Mouse (Mus musculus): ENCODE data around the gene Olfr102.

The Olfr102 gene

DNA sequence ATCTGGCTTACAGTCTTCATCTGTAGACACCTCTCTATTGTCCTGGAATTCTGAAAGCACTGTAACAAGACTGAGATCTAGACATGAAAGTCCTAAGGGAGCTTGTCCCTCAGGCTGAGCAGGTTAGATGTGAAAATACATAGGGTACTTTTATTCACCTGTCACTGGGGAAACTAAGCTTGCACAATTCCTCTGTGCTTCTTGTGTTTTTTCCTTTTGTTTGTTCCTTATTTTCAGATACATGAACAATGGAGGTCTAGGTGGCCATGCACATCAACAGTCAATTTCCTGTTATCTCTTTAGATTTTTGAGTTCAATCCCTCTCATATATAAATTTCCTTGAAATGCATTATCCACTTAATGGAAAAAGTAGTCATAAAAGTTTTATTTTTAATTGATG is at the start of gene Olfr102:
Olfr102 (minus strand) TSS at position 101 of the 400 bp plus-strand sequence.
- no peak for DNase-seq (ENCODE audit: low spot score)

GRCm38 (mm10) chr17:37359282-37359681 is 42.4 kb upstream of the Olfr102 start, which contains the start of gene Olfr104-ps:
Olfr104-ps (plus strand) TSS chr17:37359582.
- no peak for DNase-seq (ENCODE audit: low spot score)

GRCm38 (mm10) chr17:37339598-37339997 is 22.7 kb upstream of the Olfr102 start, which contains the start of gene Olfr103:
Olfr103 (minus strand) TSS chr17:37339698.
- no peak for DNase-seq (ENCODE audit: low spot score)

GRCm38 (mm10) chr17:37310146-37310699 is 6.6 kb downstream of the Olfr102 start:
- no peak for DNase-seq (ENCODE audit: low spot score)

DNA sequence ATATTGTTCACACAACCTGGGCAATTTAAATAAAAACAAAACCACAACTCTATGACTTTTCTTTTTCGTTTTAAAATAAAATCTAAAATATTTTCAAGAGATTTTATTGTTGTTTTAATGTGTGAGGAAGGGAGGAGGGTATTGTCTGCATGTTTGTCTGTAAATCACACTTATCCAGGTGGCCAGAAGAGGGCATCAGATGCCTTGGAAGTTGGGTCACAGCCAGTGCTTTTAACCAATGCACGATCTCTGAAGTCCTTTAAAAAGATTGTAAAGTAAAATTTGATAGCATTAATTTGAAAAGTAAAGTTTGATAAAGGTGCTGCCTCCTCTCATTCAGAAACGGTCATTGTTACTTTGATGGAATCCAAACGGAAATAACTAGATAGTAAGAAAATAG is 8.4 kb downstream of the Olfr102 start:
- no peak for DNase-seq (ENCODE audit: low spot score)

DNA sequence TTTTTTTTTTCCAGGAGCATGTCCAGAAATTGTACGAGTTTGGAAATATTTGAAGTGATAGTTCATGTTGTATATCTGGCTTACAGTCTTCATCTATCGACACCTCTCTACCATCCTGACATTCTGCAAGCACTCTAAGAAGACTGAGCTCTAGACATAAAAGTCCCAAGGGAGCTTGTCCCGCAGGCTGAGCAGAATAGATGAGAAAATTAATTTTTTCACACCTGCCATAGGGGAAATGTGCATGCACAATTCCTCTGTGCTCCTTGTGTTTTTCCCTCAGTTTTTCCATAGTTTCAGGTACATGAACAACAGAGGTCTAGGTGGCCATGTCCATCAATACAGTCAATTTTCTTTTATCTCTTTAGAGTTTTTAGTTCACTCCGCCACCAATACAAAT is 12.6 kb downstream of the Olfr102 start, which contains the start of gene Olfr101:
Olfr101 (minus strand) TSS at position 101 of the 400 bp plus-strand sequence.
- no peak for DNase-seq (ENCODE audit: low spot score)

DNA sequence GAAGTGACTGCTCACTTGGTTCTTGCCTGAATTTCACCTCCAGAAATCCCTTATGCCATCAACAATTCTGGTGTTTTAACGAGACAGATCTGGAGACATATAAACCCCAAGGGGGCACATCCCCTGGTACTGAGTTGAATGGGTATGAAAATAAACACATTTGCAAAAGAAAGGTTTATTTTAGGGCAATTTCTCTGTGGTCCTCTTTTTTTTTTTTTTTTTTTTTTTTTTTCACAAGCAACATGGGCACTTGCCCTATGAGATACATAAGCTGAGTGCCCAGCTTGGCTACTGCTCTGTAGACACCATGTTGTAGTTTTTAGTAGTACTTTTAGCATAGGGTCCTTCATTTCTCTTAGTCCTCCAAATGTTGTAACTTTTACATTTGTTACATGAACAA is 33.5 kb downstream of the Olfr102 start, which contains the start of gene Olfr99:
Olfr99 (minus strand) TSS at position 101 of the 400 bp plus-strand sequence.
- DNase-seq (ENCODE audit: low spot score) = no peak

DNA sequence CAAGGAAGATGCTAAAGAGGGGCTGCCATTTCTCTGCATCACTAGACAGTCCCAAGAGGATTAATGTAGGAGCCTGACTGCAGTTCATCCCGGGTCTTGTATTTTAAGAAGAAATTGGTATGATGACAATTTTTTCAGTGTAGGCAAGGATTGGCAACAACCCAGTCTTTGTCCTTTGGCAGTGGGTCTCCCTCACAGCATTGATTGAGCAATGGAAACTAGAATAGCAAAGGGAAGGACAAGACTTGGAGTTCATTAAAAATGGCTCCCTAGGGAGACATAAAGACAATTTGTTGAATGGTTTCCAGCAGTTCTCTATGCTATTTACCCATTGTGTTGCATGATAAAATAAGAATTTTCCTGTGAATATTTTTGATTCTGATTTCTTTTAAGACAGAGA is 36.5 kb downstream of the Olfr102 start:
- no peak for DNase-seq (ENCODE audit: low spot score)

DNA sequence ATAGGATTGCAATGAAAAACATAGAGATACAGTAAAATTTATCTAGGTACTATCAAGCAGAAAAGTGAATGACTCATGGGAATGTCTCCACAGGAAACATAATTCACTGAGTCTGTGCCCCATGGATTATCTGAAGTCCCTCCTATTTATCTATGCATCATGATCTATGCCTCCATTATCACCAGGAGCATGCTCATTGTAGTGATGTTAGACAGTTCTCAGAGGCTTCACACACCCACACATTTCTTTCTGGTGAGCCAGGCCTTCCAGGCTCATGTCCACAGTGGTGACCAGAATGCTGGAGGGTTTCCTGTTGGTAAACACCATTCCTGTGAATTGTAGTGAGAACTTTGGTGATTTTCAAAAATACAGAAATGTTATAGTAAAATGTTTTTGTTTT is 40.3 kb downstream of the Olfr102 start:
- DNase-seq (ENCODE audit: low spot score) = no peak

DNA sequence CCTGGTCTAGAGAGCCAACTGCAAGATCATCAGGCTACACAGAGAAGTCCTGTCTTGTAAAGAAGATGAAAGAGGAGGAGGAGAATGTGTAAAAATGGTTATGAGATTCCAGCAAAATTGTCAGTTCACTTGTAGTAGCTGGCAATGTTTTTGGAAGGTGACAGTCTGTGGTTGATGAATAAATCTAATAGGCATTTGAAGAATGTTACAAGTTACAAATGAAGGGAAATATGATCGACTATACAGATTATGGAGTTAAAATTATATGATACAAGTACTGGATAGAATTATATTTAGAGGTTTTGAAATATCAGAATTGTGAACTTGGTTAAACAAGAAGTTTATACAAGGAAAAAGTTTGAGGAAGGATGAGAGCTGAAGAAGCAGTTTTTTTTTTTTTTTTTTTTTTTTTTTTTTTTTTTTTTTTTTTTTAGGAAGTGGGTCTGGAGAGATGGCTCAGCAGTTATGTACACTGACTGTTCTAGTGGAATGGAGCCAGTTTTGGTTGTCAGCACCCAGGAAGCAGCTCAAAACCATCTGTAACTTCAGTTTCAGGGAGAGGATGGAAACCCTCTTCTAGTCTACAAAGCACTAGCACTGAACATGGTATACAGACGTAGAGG is 41.1 kb downstream of the Olfr102 start:
- no peak for DNase-seq (ENCODE audit: low spot score)

DNA sequence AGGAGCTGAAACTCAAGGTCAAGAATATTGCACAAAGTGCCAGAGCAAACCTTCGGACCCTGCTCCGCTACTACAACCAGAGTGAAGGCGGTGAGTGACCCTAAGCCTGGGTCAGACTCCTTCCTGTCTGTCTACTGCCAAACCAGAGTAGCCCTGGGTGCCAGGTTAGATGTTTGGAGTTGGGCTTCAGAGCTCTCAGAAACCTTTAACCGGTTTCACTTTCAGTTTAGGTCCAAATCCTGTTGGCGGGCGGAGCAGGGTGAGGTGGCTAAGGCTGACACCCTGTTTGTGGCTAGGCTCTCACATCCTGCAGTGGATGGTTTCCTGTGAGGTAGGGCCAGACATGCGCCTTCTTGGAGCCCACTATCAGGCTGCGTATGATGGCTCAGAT is 46.2 kb downstream of the Olfr102 start:
- DNase-seq (ENCODE audit: low spot score) = no peak

DNA sequence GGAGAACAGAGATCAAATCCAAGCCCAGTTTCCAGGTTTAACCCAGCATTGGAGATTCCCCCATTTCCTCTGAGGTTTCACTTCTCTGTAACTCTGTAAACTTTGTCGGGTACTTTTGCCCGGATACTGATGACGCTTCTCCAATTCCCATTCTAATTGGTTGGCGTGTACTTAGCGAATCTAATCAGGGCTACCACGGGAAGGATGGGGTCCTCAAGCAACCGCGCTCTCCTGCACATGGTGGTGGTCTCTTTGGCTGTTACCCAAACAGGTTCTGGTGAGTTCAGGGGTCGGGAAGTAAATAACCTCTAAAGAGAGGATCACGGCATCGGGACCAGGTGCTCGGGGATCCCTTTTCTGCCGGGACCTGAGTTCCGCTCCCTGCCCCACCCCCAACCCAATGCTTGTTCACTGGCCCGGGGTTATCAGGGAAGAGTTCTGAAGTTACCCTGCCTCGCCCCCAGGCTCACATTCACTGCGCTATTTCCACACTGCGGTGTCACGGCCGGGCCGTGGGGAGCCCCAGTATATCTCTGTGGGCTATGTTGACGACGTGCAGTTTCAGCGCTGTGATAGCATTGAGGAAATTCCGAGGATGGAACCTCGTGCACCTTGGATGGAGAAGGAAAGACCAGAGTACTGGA is 46.7 kb downstream of the Olfr102 start, which contains the start of gene H2-M3:
H2-M3 (plus strand) TSS at position 163 of the 644 bp plus-strand sequence.
- peak; percentile 95 for DNase-seq (ENCODE audit: low spot score)

- DNase-seq (ENCODE audit: low spot score) = no peak
These were observed 53.2 kb downstream of the Olfr102 start, which contains the start of gene Olfr98 for GRCm38 (mm10) chr17:37263626-37264025. Olfr98 (minus strand) TSS chr17:37263749.

All from ovary, postnatal 14 days (tissue).